Mouse (Mus musculus) small intestine, adult 2 months (tissue): Measurements from ENCODE around the gene Ap2a2.

Source experiments
- CTCF ChIP-seq: fragments of 200-500 bp; IDR thresholded peaks from 2 replicates; pipeline ENCODE4 v1.5.1; 2012; ENCODE audit warnings: low read depth, mild to moderate bottlenecking, control low read depth, inconsistent platforms, low read length, moderate library complexity, mixed read lengths; ENCODE audit not compliant: insufficient replicate concordance, insufficient read length; ENCODE audit errors: extremely low read depth
- POLR2A ChIP-seq: fragments of 200-500 bp; IDR thresholded peaks from 2 replicates; pipeline ENCODE4 v1.6.1; 2012; ENCODE audit warnings: low read depth, mild to moderate bottlenecking, control low read depth, inconsistent platforms, low read length, moderate library complexity

DNA sequence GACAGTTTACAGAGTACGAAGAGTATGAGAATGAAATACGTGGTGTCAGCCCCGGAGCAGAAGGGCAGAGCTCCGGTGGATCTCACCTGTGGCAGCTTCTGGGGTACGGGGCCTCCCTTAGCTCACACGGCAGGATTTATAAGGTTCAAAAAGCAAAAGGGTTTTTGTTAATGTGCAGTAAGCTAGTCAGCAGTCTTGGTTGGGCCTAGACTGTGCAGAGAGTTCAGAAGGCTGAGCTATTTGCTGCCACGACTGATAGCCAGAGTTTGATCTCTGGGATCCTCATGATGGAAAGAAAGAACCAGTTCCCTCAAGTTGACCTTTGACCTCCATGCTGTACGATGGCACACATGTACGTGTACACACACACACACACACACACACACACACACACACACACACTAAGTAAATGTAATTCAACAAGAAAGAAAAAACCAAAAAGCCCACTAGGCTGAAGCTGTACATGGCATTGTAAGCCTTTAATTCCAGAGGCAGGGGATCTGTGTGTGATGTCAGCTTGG, 7.4 kb downstream of the Ap2a2 start:
- TF ChIP-seq POLR2A = no peak
- no peak for TF ChIP-seq CTCF
